Mouse (Mus musculus): ENCODE data around the gene Pcp4. TPM values are rescaled to one million over a fixed set of nuclear protein-coding genes. Genes with fewer than 3 reads are reported as not detected.

The Pcp4 gene
- polyA plus RNA-seq, 1 experiment from 2014 or later, result 2.7 TPM

DNA sequence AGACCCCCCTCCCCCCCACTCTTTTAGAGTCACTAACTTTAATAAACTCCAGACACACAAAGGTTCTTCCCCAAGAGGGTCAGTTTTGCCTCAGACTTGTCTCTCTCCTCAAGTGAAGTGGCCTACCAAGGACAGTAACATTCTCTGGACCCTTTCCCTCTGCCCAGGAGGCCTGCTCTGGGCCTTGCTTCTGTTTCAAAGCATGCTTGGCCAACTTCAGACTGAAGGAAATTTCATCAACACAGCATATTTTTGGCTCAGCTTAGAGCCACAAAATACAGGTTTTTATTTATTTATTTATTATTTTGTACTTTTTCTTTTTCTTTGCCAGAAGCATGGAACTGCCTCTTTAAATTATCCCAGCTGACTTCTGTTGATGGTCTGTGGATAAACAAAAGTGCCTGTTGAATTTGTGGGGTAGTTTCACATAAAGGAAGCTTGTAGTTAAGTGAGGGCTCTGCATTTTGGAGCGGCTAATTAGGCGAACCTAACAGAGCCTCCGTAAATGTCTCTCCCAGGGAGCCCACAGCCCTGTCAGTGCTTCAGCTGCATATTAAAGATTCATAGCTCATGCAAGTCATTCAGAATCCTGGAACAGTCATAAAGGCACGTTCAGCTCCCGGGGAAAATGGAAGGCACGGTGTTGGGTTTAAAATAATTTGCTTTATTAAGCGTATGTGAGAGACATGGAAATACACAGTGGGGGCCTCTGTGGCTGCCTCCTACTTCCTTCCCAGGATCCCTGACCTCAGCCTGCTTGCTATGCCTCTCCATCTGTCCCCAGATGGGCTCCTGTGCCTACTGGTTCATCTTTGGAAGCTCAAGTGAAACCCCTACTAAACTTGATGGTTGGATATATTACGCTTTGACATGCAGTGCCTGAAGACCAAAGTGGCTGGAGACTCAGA, 96.2 kb downstream of the Pcp4 start:
- Histone ChIP-seq H3K9ac (ENCODE audit: low read length) (no peak overlapping the region), H3K36me3 (ENCODE audit: control insufficient read depth, insufficient read depth, low read length) (no peaks in the 10 kb centered on the region), H3K4me2 (ENCODE audit: low read length) (no peak overlapping the region), H3K27ac (replicated peaks in 1 of 2; ENCODE audit: control insufficient read depth in 1 of 2, insufficient read depth in 1 of 2, low read depth in 2 of 2, low read length in 2 of 2) (no peak overlapping the region), H3K27me3 (ENCODE audit: control insufficient read depth, insufficient read depth, low read length) (no peaks in the 10 kb centered on the region), H3K4me3 (ENCODE audit: control insufficient read depth in 1 of 2, insufficient read depth in 1 of 2, low read depth in 1 of 2, low read length in 2 of 2) (no peak overlapping the region), H3K4me1 (ENCODE audit: control insufficient read depth in 2 of 2, insufficient read depth in 2 of 2, low read length in 2 of 2) (no peaks in the 10 kb centered on the region), H3K9me3 (ENCODE audit: control insufficient read depth, low read length) (no peaks in the 10 kb centered on the region)
- 88% methylated on average over 8 of the region's 8 CpGs for WGBS
- no peak for ATAC-seq (ENCODE audit: insufficient number of reproducible peaks, insufficient read depth, low FRiP score, low read depth)

DNA sequence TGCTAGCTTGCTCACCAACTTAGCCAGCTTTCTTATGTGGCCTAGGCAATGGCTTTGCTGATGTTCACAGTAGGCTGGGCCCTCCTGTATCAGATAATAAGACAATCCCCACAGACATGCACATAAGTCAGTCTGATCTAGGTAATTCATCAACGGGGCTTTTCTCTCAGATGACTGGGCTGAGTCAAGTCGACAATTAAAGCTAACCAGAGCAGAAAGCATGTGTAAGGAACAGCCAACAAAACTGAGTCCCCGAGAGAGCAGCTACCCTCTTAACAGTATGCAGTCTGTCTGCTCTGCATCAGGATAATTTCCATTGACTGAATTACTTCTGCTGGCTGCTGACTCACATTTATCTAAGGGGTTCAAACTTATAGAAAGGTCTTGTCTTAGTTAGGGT, 100.0 kb downstream of the Pcp4 start:
- Histone ChIP-seq H3K9ac (ENCODE audit: low read length) (no peak overlapping the region), H3K4me2 (ENCODE audit: low read length) (no peak overlapping the region), H3K4me3 (ENCODE audit: control insufficient read depth in 1 of 2, insufficient read depth in 1 of 2, low read depth in 1 of 2, low read length in 2 of 2) (no peak overlapping the region), H3K9me3 (ENCODE audit: control insufficient read depth, low read length) (no peaks in the 10 kb centered on the region), H3K27me3 (ENCODE audit: control insufficient read depth, insufficient read depth, low read length) (no peaks in the 10 kb centered on the region), H3K4me1 (ENCODE audit: control insufficient read depth in 2 of 2, insufficient read depth in 2 of 2, low read length in 2 of 2) (no peaks in the 10 kb centered on the region), H3K27ac (replicated peaks in 1 of 2; ENCODE audit: control insufficient read depth in 1 of 2, insufficient read depth in 1 of 2, low read depth in 2 of 2, low read length in 2 of 2) (no peak overlapping the region), H3K36me3 (ENCODE audit: control insufficient read depth, insufficient read depth, low read length) (no peaks in the 10 kb centered on the region)
- WGBS, result 47% methylated on average over 3 of the region's 3 CpGs
- no peak for ATAC-seq (ENCODE audit: insufficient number of reproducible peaks, insufficient read depth, low FRiP score, low read depth)

Other genes with a start within 250 kb of the Pcp4 start
- 0.04 TPM in 1 of 2 replicates, not detected in the other for gene B3galt5, start 231.8 kb upstream of the Pcp4 start, polyA plus RNA-seq (2014; fragmentation: Nextera tagmentation; extraction: Ambion mirVana)
- gene Itgb2l, start 24.0 kb upstream of the Pcp4 start, polyA plus RNA-seq (2014; fragmentation: Nextera tagmentation; extraction: Ambion mirVana), result not detected in 2 replicates

Measured in heart, embryonic 14.5 days (tissue).